Mouse (Mus musculus) ES-Bruce4 (cell line): ENCODE results near the gene Cmc2. TPM values are rescaled to one million over a fixed set of nuclear protein-coding genes. Genes with fewer than 3 reads are reported as not detected.

Source experiments
- H3K27ac ChIP-seq: 2 replicates; pipeline ENCODE4 v1.5.1; 2012; ENCODE audit warnings: low read length, inconsistent platforms; ENCODE audit not compliant: insufficient read depth
- H3K27me3 ChIP-seq: 2 replicates; pipeline ENCODE4 v1.6.1; 2012; ENCODE audit warnings: mild to moderate bottlenecking, low read length, inconsistent platforms; ENCODE audit not compliant: control insufficient read depth, poor library complexity, insufficient read depth, severe bottlenecking
- H3K36me3 ChIP-seq: 2 replicates; pipeline ENCODE4 v1.6.1; 2012; ENCODE audit warnings: inconsistent platforms, mild to moderate bottlenecking, low read length, moderate library complexity; ENCODE audit not compliant: control insufficient read depth, poor library complexity, insufficient read depth, severe bottlenecking
- H3K4me1 ChIP-seq: one replicate; pipeline ENCODE4 v1.8.1; 2011; ENCODE audit warnings: low read length; ENCODE audit not compliant: control insufficient read depth, insufficient read depth
- H3K4me3 ChIP-seq: 2 replicates; pipeline ENCODE4 v1.5.1; 2011; ENCODE audit warnings: low read depth, mild to moderate bottlenecking, low read length
- H3K9ac ChIP-seq: 2 replicates; pipeline ENCODE4 v1.6.1; 2012; ENCODE audit warnings: low read depth, mild to moderate bottlenecking, inconsistent platforms; ENCODE audit not compliant: poor library complexity, severe bottlenecking
- H3K9me3 ChIP-seq: replicated peaks from 2 replicates; pipeline ENCODE4 v1.6.1; 2012; ENCODE audit warnings: mild to moderate bottlenecking, low read length, inconsistent platforms; ENCODE audit not compliant: control insufficient read depth, poor library complexity, insufficient read depth, severe bottlenecking
- CTCF ChIP-seq: IDR thresholded peaks from one replicate; pipeline ENCODE4 v1.8.1; 2011; ENCODE audit warnings: low read depth, low read length
- EP300 ChIP-seq: IDR thresholded peaks from 2 replicates; pipeline ENCODE4 v1.6.1; 2011; ENCODE audit warnings: low read depth, low read length; ENCODE audit not compliant: insufficient read depth
- POLR2A ChIP-seq: IDR thresholded peaks from one replicate; pipeline ENCODE4 v1.8.1; 2011; ENCODE audit warnings: low read length; ENCODE audit not compliant: insufficient read depth
- polyA plus RNA-seq: library from polyadenylated mRNA; stranded (reverse); fragments of >200 nt; gene quantifications from 2 replicates; pipeline ENCODE4 v1.2.4, GENCODE M21; 2011; ENCODE audit warnings: low read depth; ENCODE audit not compliant: missing spikeins, insufficient read depth, insufficient read length

Gene Cmc2
- polyA plus RNA-seq, 1 experiment = 23.0 TPM

DNA sequence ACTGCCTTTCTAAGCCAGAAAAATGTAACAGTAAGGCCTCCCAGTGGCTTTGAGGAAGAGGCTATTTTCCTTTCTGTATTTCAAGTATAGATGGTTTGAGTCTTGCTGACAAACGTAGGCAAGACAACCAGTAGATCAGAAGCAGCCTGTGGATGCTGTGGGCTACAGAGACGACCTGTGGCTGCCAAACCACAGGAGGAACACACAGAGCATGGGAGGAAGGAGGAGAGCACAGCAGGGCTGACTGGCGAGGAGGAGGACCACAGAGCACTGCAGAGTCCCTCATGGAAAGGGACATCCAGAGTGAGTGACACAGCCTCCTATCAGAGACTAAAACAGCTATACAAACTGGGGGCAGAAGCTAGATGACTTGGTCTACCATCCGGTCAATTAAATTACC lies 16.0 kb downstream of the Cmc2 start:
- H3K4me3 ChIP-seq = no peak overlapping the region

GRCm38 (mm10) chr8:116904736-116905135 lies 16.5 kb downstream of the Cmc2 start:
- Histone ChIP-seq H3K4me1 (no peaks in the 10 kb centered on the region), H3K27ac (no peak overlapping the region), H3K9ac (no peak overlapping the region), H3K9me3 (peaks cover 34% of the 10 kb centered on the region), H3K27me3 (no peaks in the 10 kb centered on the region), H3K36me3 (peaks cover 3% of the 10 kb centered on the region; the same call in 1 of the 2 replicates), H3K4me3 (no peak overlapping the region)
- TF ChIP-seq CTCF = no peak
- TF ChIP-seq EP300 = no peak
- TF ChIP-seq POLR2A = no peak

More for the DNA sequence above, 16.0 kb downstream of the Cmc2 start:
- Histone ChIP-seq H3K36me3 (peaks cover 3% of the 10 kb centered on the region; the same call in 1 of the 2 replicates), H3K27me3 (no peaks in the 10 kb centered on the region), H3K27ac (no peak overlapping the region), H3K9ac (no peak overlapping the region), H3K4me1 (no peaks in the 10 kb centered on the region), H3K9me3 (peaks cover 34% of the 10 kb centered on the region)
- no peak for TF ChIP-seq EP300
- TF ChIP-seq CTCF = no peak
- no peak for TF ChIP-seq POLR2A

- Histone ChIP-seq H3K9ac (no peak overlapping the region), H3K36me3 (no peaks in the 10 kb centered on the region), H3K4me3 (no peak overlapping the region), H3K27ac (no peak overlapping the region), H3K4me1 (no peaks in the 10 kb centered on the region), H3K27me3 (no peaks in the 10 kb centered on the region), H3K9me3 (peaks cover 31% of the 10 kb centered on the region)
- TF ChIP-seq EP300 (no peak), CTCF (no peak), POLR2A (no peak)
These were observed 25.7 kb downstream of the Cmc2 start for GRCm38 (mm10) chr8:116895521-116895920.

- H3K4me3 ChIP-seq = no peak overlapping the region
- H3K36me3 ChIP-seq = no peaks in the 10 kb centered on the region
- no peak for TF ChIP-seq POLR2A
- TF ChIP-seq CTCF = no peak
- no peak for TF ChIP-seq EP300
- H3K27me3 ChIP-seq = no peaks in the 10 kb centered on the region
- H3K27ac ChIP-seq = no peak overlapping the region
- H3K4me1 ChIP-seq = no peaks in the 10 kb centered on the region
- H3K9me3 ChIP-seq = peaks cover 31% of the 10 kb centered on the region
- no peak overlapping the region for H3K9ac ChIP-seq
These were observed 27.3 kb downstream of the Cmc2 start for GRCm38 (mm10) chr8:116893938-116894337.

DNA sequence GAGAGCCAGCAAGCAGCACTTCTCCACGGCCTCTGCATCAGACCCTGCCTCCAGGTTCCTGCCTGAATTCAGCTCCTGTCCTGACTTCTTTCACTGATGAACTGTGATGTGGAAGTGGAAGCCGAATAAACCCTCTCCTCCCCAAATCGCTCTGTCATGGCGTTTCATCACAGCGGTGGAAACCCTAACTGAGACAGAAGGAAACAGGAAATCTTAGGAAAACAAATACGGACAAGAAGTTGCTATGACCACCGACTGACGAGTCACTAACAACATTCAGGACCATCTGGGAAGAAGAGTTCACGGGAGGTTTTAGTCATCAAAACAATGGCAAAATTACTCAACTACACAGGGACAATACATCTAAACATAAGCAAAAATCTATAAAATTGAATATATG lies 28.6 kb downstream of the Cmc2 start:
- Histone ChIP-seq H3K4me1 (no peaks in the 10 kb centered on the region), H3K4me3 (no peak overlapping the region), H3K9me3 (peaks cover 31% of the 10 kb centered on the region), H3K27me3 (no peaks in the 10 kb centered on the region), H3K36me3 (no peaks in the 10 kb centered on the region), H3K9ac (no peak overlapping the region), H3K27ac (no peak overlapping the region)
- TF ChIP-seq CTCF = no peak
- TF ChIP-seq EP300 = no peak
- TF ChIP-seq POLR2A = no peak

DNA sequence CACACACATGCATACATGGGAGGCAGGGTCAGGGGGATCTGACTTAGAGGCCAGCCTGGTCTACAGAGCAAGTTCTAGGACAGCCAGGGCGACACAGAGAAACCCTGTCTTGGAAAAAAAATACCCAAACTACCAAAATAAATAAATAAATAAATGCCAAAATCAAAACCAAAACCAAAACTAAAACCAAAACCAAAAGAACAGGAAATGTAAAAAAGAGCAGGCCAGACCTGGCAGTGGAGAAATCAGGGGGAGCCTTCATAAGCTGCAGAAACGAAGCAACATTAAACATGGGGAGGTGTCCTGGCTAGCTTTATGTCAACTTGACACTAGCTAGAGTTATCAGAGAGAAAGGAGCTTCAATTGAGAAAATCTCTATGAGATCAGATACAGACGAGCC lies 29.1 kb downstream of the Cmc2 start:
- Histone ChIP-seq H3K4me1 (no peaks in the 10 kb centered on the region), H3K9me3 (peaks cover 31% of the 10 kb centered on the region), H3K9ac (no peak overlapping the region), H3K4me3 (no peak overlapping the region), H3K27me3 (no peaks in the 10 kb centered on the region), H3K27ac (no peak overlapping the region), H3K36me3 (no peaks in the 10 kb centered on the region)
- no peak for TF ChIP-seq POLR2A
- TF ChIP-seq CTCF = no peak
- no peak for TF ChIP-seq EP300
